Mouse (Mus musculus): ENCODE measurements around the gene Zbtb16. TPM values are rescaled to one million over a fixed set of nuclear protein-coding genes. Genes with fewer than 3 reads are reported as not detected.

Zbtb16 gene
- polyA plus RNA-seq, 1 experiment from 2014 or later, result 0.15 TPM

DNA sequence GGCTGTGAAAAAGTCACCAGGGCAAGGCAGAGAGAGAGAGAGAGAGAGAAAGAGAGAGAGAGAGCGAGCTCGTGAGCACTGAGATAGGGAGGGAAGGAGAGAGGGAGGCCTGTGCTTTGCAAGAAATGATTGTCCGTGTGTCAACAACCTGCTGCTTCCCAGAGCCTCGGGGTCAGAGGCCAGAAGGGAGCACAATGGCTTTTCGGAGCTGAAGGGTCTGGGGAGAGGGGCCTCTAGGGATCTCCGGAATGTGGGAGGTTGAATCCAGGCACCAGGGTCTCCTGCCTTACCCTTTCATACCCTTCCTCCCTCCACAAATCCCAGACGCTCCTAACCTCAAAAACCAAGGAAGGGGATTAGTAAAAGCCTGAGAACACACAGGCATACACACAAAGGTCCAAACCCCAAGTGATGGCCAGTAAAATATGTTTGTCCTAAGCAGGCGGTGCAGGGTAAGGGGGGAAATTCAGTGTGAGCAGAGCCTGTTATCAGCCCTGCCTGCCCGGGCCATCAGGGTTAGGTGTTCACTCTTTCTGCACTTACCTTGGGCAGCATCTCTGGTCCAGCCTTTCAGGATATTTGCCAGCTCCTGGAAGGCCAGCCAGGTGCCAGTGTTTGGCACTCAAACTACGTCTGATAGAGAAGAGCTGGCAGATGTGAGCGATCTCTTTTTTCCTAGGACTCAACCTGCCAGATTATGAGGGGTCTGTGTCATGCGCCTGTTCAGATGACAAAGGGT lies 139.1 kb downstream of the Zbtb16 start:
- in situ Hi-C loops (cut with MboI; ENCODE audit: low pct_unique_long_range_greater_than_20kb), result no loop called here
- peaks cover 74% of the 10 kb centered on the region for H3K27me3 ChIP-seq
- ATAC-seq (no peak), DNase-seq (ENCODE audit: low read depth, low spot score) (no peak)
- CTCF ChIA-PET, result interaction anchor here (1.3 kb wide), 1 partner anchor 127 kb away, joined by 3 read pairs; no protein-coding TSS in a partner anchor
- POLR2A ChIA-PET, result no interaction called here
- TF ChIP-seq CTCF (IDR thresholded peaks at IDR 0.05), result no peak

DNA sequence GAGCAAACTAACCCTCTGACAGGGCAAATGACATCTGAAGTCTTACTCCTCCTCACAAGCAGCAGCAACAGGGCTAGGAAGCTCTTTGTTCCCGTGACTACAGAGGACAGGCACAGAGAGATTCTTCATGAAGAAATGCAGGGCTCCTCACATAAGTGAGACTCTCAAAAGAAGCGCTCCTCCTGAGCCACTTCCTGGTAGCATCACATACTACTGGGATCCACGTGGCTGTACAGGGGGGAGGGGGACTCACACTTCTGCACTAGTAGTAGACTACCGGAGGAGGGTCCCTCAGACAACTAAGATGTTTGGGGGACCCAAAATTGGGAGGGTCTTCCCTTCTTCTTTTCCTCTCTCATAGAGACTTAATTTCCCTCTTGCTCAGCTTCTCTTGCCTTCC lies 139.7 kb downstream of the Zbtb16 start:
- no peak for ATAC-seq
- peaks cover 69% of the 10 kb centered on the region for H3K27me3 ChIP-seq
- in situ Hi-C loops (cut with MboI; ENCODE audit: low pct_unique_long_range_greater_than_20kb), result no loop called here
- TF ChIP-seq CTCF (IDR thresholded peaks at IDR 0.05), result no peak
- POLR2A ChIA-PET, result no interaction called here
- CTCF ChIA-PET, result interaction anchor here (1.3 kb wide), 1 partner anchor 127 kb away, joined by 3 read pairs; no protein-coding TSS in a partner anchor
- no peak for DNase-seq (ENCODE audit: low read depth, low spot score)

DNA sequence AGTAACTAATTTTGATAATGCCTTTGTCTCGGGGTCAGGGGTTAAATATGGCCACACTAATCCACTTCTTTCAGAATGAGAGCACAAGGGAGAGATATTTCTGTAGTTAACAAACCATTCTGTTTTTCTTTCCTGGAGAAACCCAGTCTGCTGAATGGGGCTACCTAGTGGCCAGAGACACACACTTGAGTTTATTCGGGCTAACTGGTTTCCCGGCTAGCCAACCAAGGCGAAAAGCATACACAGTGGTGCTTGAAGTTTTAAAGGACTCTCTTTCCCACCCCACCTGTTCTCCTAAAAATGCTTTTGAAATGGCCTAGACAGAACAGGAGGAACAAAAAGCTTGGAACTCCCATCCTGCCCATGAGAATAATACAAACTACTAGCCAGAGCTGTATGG lies 140.2 kb downstream of the Zbtb16 start:
- ChIA-PET POLR2A (no interaction called here), CTCF (interaction anchor here (1.3 kb wide), 2 partner anchors 9 to 128 kb away, joined by 3 read pairs; no protein-coding TSS in a partner anchor)
- in situ Hi-C loops (cut with MboI; ENCODE audit: low pct_unique_long_range_greater_than_20kb), result no loop called here
- DNase-seq (ENCODE audit: low read depth, low spot score), result no peak
- TF ChIP-seq CTCF (IDR thresholded peaks at IDR 0.05), result peak; percentile 59
- peaks cover 64% of the 10 kb centered on the region for H3K27me3 ChIP-seq
- no peak for ATAC-seq

DNA sequence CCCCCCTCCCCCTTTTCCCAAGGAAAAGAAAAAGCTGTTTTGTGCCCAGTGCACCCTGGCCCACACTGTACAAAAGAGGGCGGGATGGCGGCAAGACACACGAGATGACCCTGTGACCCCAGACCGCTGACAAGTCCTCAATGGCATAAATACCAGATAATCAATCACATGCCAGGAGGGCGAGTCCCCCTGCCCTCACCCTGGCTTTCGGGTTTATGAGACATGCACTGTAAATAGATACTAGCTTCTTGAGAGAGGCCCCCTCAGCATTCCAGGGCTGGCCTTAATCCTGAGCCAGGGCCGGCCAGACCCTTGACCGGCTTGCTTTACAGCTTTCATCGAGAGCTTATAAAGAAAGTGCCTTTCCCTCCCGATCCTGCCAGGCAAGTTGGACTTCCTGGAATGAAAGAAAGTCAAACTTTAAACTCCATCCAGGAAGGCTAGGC lies 141.4 kb downstream of the Zbtb16 start:
- in situ Hi-C loops (cut with MboI; ENCODE audit: low pct_unique_long_range_greater_than_20kb), result no loop called here

DNA sequence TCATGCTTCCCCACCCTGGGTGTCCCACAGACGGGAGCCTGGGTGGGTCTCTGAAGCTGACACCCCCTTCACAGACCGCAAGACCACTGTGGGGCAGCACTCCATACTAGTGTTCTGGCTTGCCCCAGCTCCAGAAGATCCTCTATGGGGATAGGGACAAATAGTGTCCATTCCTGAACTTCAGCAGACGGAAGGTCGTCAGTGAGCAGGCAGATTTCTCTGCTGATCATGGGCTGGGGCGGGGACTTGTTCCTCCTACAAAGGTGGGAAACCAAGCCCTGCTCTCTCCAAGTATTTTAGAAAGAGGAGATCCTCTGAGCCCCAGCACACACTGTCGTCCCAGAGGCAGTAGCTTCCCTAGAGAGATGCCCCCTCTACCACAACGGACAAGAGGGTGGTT lies 142.3 kb downstream of the Zbtb16 start:
- no peak for DNase-seq (ENCODE audit: low read depth, low spot score)
- CTCF ChIA-PET, result no interaction called here
- POLR2A ChIA-PET, result no interaction called here
- ATAC-seq, result no peak
- peaks cover 46% of the 10 kb centered on the region for H3K27me3 ChIP-seq
- no peak for TF ChIP-seq CTCF (IDR thresholded peaks at IDR 0.05)
- in situ Hi-C loops (cut with MboI; ENCODE audit: low pct_unique_long_range_greater_than_20kb), result no loop called here

More for the DNA sequence above, 141.4 kb downstream of the Zbtb16 start:
- H3K27me3 ChIP-seq, result peaks cover 55% of the 10 kb centered on the region
- TF ChIP-seq CTCF (IDR thresholded peaks at IDR 0.05), result no peak
- ChIA-PET POLR2A (no interaction called here), CTCF (interaction anchor here (1.3 kb wide), 1 partner anchor 8 kb away, joined by 3 read pairs; no protein-coding TSS in a partner anchor)
- no peak for ATAC-seq
- no peak for DNase-seq (ENCODE audit: low read depth, low spot score)

DNA sequence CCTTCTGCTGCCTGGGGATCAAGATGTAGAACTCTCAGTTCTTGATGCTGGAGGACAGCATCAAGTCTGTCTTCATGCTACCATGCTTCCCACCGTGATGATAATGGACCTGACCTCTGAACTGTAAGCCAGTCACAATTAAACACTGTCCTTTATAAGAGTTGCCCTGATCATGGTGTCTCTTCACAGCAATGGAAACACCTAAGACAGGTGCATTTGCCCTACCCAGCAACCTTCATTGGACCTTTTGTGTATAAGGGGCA lies 146.4 kb downstream of the Zbtb16 start:
- in situ Hi-C loops (cut with MboI; ENCODE audit: low pct_unique_long_range_greater_than_20kb), result no loop called here
- TF ChIP-seq CTCF (IDR thresholded peaks at IDR 0.05), result no peak
- ChIA-PET CTCF (no interaction called here), POLR2A (no interaction called here)
- ATAC-seq, result no peak
- peaks cover 32% of the 10 kb centered on the region for H3K27me3 ChIP-seq
- DNase-seq (ENCODE audit: low read depth, low spot score), result no peak

DNA sequence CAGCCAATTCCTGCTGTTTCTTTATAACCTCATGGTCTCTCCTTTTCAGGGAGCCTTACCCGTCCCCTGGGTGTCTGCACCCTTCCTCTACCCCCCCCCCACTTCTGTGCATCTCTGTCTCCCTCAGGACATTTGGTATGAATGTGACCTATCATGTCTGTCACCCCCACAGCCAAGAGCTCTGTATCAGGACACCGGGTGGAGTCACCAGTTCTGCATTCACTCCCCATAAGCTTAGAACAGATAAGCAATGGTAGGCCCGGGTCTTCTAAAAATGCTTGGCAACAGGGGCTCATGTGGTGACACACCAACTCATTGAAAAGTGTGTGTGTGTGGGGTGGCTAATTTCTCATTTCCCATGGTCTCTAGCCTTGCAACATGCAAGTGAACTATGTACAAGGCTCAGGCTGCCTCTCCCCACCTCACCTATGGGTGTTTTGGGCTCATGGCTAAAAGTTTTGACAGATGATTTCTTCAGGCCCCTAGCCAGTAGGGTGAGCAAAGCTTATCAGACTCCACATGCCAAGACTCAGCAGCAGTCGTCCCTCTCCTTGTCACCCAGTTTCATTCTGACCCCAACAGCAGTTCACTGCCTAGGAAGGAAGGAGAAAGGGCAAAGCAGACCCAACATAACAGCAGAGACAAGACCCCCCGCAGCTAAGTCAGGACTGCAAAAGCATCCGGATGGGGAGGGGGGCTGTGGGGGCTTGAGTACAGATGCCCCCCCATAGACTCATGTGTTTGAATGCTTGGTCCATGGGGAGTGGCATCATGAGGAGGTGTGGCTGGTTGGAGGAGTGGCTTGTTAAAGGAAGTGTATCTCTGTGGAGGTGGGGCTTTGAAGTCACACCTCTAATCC lies 146.9 kb downstream of the Zbtb16 start:
- no peak for ATAC-seq
- POLR2A ChIA-PET, result no interaction called here

DNA sequence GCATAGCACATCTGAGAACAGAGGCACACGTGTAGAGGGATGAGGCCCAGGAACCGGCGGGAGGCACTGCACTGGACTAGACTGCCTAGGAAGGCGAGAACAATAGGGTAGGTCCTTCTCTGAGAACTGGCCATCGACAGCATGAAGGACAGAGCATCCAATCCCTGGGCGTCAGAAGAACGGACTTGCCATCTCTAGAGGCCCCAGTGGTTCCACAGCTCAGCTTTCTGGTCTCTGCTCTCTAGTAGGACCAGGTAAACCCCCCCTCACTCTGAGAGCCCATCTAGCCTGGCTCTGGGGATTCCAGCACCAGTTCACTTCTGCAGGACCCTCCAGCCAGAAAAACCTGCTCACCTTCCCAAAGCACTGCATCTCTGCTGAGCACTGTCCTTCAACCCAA lies 148.1 kb downstream of the Zbtb16 start:
- CTCF ChIA-PET, result no interaction called here
- ATAC-seq, result no peak
- no peak for DNase-seq (ENCODE audit: low read depth, low spot score)
- H3K27me3 ChIP-seq, result peaks cover 20% of the 10 kb centered on the region
- no peak for TF ChIP-seq CTCF (IDR thresholded peaks at IDR 0.05)
- in situ Hi-C loops (cut with MboI; ENCODE audit: low pct_unique_long_range_greater_than_20kb), result no loop called here
- POLR2A ChIA-PET, result no interaction called here

More for the DNA sequence above, 146.9 kb downstream of the Zbtb16 start:
- no peak for DNase-seq (ENCODE audit: low read depth, low spot score)
- CTCF ChIA-PET, result no interaction called here
- in situ Hi-C loops (cut with MboI; ENCODE audit: low pct_unique_long_range_greater_than_20kb), result no loop called here
- H3K27me3 ChIP-seq, result peaks cover 29% of the 10 kb centered on the region
- TF ChIP-seq CTCF (IDR thresholded peaks at IDR 0.05), result no peak

DNA sequence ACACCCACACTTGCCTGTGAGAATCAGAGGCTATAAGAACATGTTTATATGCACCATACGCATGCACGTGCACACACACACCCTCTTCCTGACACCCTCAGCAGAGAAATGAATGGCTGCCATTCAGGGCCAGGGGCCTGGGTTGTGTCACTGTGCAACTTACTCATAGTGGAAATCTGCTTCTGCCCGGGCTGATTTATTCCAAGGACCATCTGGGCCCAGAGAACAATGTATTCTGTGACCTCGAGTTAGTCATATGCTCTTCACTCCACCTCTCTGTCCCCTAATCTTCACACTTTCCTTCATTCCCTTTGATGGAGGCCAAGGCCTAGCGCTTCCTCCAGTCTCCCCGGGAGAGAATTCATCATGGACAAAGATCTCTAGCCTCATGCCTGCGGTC lies 150.3 kb downstream of the Zbtb16 start:
- no peak for DNase-seq (ENCODE audit: low read depth, low spot score)
- no peak for TF ChIP-seq CTCF (IDR thresholded peaks at IDR 0.05)
- CTCF ChIA-PET, result interaction anchor here (1.8 kb wide), 1 partner anchor 10 kb away, joined by 3 read pairs; no protein-coding TSS in a partner anchor
- POLR2A ChIA-PET, result no interaction called here
- no peak for ATAC-seq
- peaks cover 30% of the 10 kb centered on the region for H3K27me3 ChIP-seq
- in situ Hi-C loops (cut with MboI; ENCODE audit: low pct_unique_long_range_greater_than_20kb), result no loop called here

DNA sequence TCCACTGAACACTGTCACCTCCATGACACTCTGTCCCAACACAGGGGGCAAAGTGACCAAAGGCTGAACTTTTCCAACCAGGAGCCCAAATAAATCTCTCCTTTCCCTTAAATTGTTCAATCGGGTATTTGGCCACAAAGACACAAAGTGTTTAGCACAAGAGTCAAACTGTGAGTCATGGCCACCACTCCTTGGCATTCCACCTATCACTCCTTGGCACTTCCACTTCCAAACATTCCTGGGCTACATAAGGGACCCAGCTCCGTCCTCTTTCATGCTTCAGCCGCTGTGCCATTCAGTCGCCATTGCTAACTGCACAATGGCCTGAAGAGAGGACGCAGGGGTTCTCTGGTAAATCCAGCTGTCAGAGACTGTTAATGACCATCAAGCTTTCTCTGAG lies 151.9 kb downstream of the Zbtb16 start:
- in situ Hi-C loops (cut with MboI; ENCODE audit: low pct_unique_long_range_greater_than_20kb), result no loop called here
- peaks cover 35% of the 10 kb centered on the region for H3K27me3 ChIP-seq
- POLR2A ChIA-PET, result no interaction called here
- ATAC-seq (no peak), DNase-seq (ENCODE audit: low read depth, low spot score) (no peak)
- CTCF ChIA-PET, result interaction anchor here (0.8 kb wide), 1 partner anchor 9 kb away, joined by 3 read pairs; no protein-coding TSS in a partner anchor
- TF ChIP-seq CTCF (IDR thresholded peaks at IDR 0.05), result no peak

DNA sequence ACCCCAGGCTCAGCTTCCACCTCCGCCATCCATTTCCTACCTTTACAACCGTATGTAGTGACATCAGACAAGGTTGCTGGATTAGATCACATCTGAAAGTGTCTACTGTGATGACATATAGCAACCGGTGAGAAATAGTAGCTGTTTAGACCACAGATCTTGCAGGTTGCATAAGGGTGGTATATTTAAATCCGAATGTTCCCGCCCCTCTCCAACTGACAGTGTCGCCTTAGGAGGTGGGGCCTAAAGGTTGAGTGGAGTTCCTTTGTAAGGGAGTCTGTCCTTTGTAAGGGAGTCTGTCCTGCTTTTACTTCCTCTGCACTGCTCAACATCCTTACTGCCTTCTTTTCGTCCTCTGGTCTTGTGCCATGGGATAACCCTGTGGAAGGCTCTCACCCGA lies 154.8 kb downstream of the Zbtb16 start:
- CTCF ChIA-PET, result no interaction called here
- POLR2A ChIA-PET, result no interaction called here
- ATAC-seq, result no peak
- in situ Hi-C loops (cut with MboI; ENCODE audit: low pct_unique_long_range_greater_than_20kb), result no loop called here
- H3K27me3 ChIP-seq, result peaks cover 32% of the 10 kb centered on the region
- DNase-seq (ENCODE audit: low read depth, low spot score), result no peak
- TF ChIP-seq CTCF (IDR thresholded peaks at IDR 0.05), result no peak

All from Patski (cell line).